Mouse (Mus musculus) forebrain, embryonic 15.5 days (tissue): ENCODE data around the gene Klf4. TPM values are rescaled to one million over a fixed set of nuclear protein-coding genes. Genes with fewer than 3 reads are reported as not detected.

Experiments
- ATAC-seq: fragments of 200-750 bp; cut with Nextera tagmentation; replicated peaks from 2 replicates; pipeline ENCODE4 v1.8.0; 2017; ENCODE audit warnings: mild to moderate bottlenecking, moderate TSS enrichment, moderate library complexity
- H3K27ac ChIP-seq: fragments of 300-500 bp; sonication (generic); replicated peaks from 2 replicates; pipeline ENCODE4 v1.5.1; 2015; ENCODE audit warnings: mild to moderate bottlenecking, inconsistent platforms
- H3K27me3 ChIP-seq: fragments of 300-500 bp; sonication (generic); 2 replicates; pipeline ENCODE4 v1.6.1; 2015; ENCODE audit warnings: inconsistent platforms
- H3K36me3 ChIP-seq: fragments of 300-500 bp; sonication (generic); 2 replicates; pipeline ENCODE4 v1.6.1; 2015; ENCODE audit warnings: mild to moderate bottlenecking, inconsistent platforms
- H3K4me1 ChIP-seq: fragments of 300-500 bp; sonication (generic); 2 replicates; pipeline ENCODE4 v1.6.1; 2015; ENCODE audit warnings: inconsistent platforms
- H3K4me2 ChIP-seq: fragments of 300-500 bp; sonication (generic); replicated peaks from 2 replicates; pipeline ENCODE4 v1.6.1; 2015; ENCODE audit warnings: mild to moderate bottlenecking, inconsistent platforms
- H3K4me3 ChIP-seq: fragments of 300-500 bp; sonication (generic); 2 replicates; pipeline ENCODE4 v1.5.1; 2015; ENCODE audit warnings: mild to moderate bottlenecking, inconsistent platforms
- H3K9ac ChIP-seq: fragments of 300-500 bp; sonication (generic); replicated peaks from 2 replicates; pipeline ENCODE4 v1.6.1; 2015; ENCODE audit warnings: mild to moderate bottlenecking, inconsistent platforms
- H3K9me3 ChIP-seq: fragments of 300-500 bp; sonication (generic); 2 replicates; pipeline ENCODE4 v1.6.1; 2016; ENCODE audit warnings: inconsistent platforms
- WGBS: fragments of 180-500 bp; shearing (Covaris S2); methylation state at CpG from one replicate; pipeline ENCODE4 v1.1.7; 2015; ENCODE audit warnings: mixed read lengths; 5-methylcytosine and 5-hydroxymethylcytosine counted together
- polyA plus RNA-seq: library from polyadenylated mRNA; unstranded; fragments of >200 nt; fragmentation: Nextera tagmentation; extraction: Ambion mirVana; gene quantifications from 2 replicates; pipeline ENCODE4 v1.2.1, GENCODE M21; 2015

Gene Klf4
- 1.6 and 1.9 TPM in 2 replicates for polyA plus RNA-seq

- Histone ChIP-seq H3K27ac (peak within 1 kb of the TSS; percentile 92), H3K4me2 (peak within 1 kb of the TSS; percentile 93), H3K4me3 (peak within 1 kb of the TSS; percentile 68), H3K36me3 (no peaks in the 10 kb centered on the region), H3K9ac (peak within 1 kb of the TSS; percentile 72), H3K27me3 (peaks cover 18% of the 10 kb centered on the region), H3K9me3 (no peaks in the 10 kb centered on the region), H3K4me1 (peaks cover 31% of the 10 kb centered on the region)
- peak; percentile 93 for ATAC-seq
- under 1% methylated on average over 87 of the region's 99 CpGs for WGBS
These were observed at the start of gene Klf4 for GRCm38 (mm10) chr4:55532407-55533195. Gene Klf4 (minus strand): TSS chr4:55532466.

GRCm38 (mm10) chr4:55571432-55571831 lies 39.2 kb upstream of the Klf4 start:
- peaks cover 8% of the 10 kb centered on the region for H3K4me1 ChIP-seq

GRCm38 (mm10) chr4:55567986-55568385 lies 35.7 kb upstream of the Klf4 start:
- no peaks in the 10 kb centered on the region for H3K36me3 ChIP-seq
- no peak overlapping the region for H3K4me2 ChIP-seq
- 27% methylated on average over 9 of the region's 9 CpGs for WGBS
- no peak overlapping the region for H3K4me3 ChIP-seq
- H3K4me1 ChIP-seq, result peaks cover 8% of the 10 kb centered on the region
- H3K27ac ChIP-seq, result no peak overlapping the region
- H3K9me3 ChIP-seq, result no peaks in the 10 kb centered on the region
- H3K9ac ChIP-seq, result no peak overlapping the region
- no peaks in the 10 kb centered on the region for H3K27me3 ChIP-seq
- no peak for ATAC-seq

More at GRCm38 (mm10) chr4:55571432-55571831, 39.2 kb upstream of the Klf4 start:
- H3K9ac ChIP-seq, result no peak overlapping the region
- H3K27ac ChIP-seq, result no peak overlapping the region
- WGBS, result 87% methylated on average over 2 of the region's 2 CpGs
- H3K27me3 ChIP-seq, result no peaks in the 10 kb centered on the region
- H3K4me3 ChIP-seq, result no peak overlapping the region
- no peaks in the 10 kb centered on the region for H3K36me3 ChIP-seq
- H3K4me2 ChIP-seq, result no peak overlapping the region
- ATAC-seq, result no peak
- H3K9me3 ChIP-seq, result no peaks in the 10 kb centered on the region

- no peak for ATAC-seq
- 57% methylated on average over 5 of the region's 5 CpGs for WGBS
- Histone ChIP-seq H3K4me2 (no peak overlapping the region), H3K4me1 (peaks cover 8% of the 10 kb centered on the region), H3K9me3 (no peaks in the 10 kb centered on the region), H3K27ac (no peak overlapping the region), H3K4me3 (no peak overlapping the region), H3K9ac (no peak overlapping the region), H3K27me3 (no peaks in the 10 kb centered on the region), H3K36me3 (no peaks in the 10 kb centered on the region)
These were observed 35.3 kb upstream of the Klf4 start for GRCm38 (mm10) chr4:55567575-55567974.

- WGBS, result 91% methylated on average over 2 of the region's 2 CpGs
- ATAC-seq, result no peak
These were observed 32.1 kb upstream of the Klf4 start for GRCm38 (mm10) chr4:55564317-55564716.

GRCm38 (mm10) chr4:55563050-55563449 lies 30.8 kb upstream of the Klf4 start:
- no peak overlapping the region for H3K9ac ChIP-seq
- H3K9me3 ChIP-seq, result no peaks in the 10 kb centered on the region
- no peak overlapping the region for H3K4me3 ChIP-seq
- no peaks in the 10 kb centered on the region for H3K36me3 ChIP-seq
- peaks cover 15% of the 10 kb centered on the region for H3K4me1 ChIP-seq
- ATAC-seq, result no peak
- H3K4me2 ChIP-seq, result no peak overlapping the region
- no peaks in the 10 kb centered on the region for H3K27me3 ChIP-seq
- 71% methylated on average over 8 of the region's 8 CpGs for WGBS
- H3K27ac ChIP-seq, result 0 out of 2 replicates have a peak overlapping the region, but pooled peaks have one; percentile 44

More at GRCm38 (mm10) chr4:55564317-55564716, 32.1 kb upstream of the Klf4 start:
- H3K9ac ChIP-seq, result no peak overlapping the region
- no peak overlapping the region for H3K4me3 ChIP-seq
- no peaks in the 10 kb centered on the region for H3K36me3 ChIP-seq
- no peak overlapping the region for H3K27ac ChIP-seq
- H3K27me3 ChIP-seq, result no peaks in the 10 kb centered on the region
- no peak overlapping the region for H3K4me2 ChIP-seq
- no peaks in the 10 kb centered on the region for H3K9me3 ChIP-seq
- H3K4me1 ChIP-seq, result peaks cover 15% of the 10 kb centered on the region

- WGBS, result 49% methylated on average over 3 of the region's 3 CpGs
- no peak for ATAC-seq
- H3K27ac ChIP-seq, result peak overlapping the region; percentile 43; the same call in 1 of the 2 replicates
These were observed 29.8 kb upstream of the Klf4 start for GRCm38 (mm10) chr4:55562062-55562461.

GRCm38 (mm10) chr4:55546869-55547268 lies 14.6 kb upstream of the Klf4 start:
- H3K27me3 ChIP-seq, result no peaks in the 10 kb centered on the region
- H3K9me3 ChIP-seq, result no peaks in the 10 kb centered on the region
- H3K4me3 ChIP-seq, result no peak overlapping the region
- 0 out of 2 replicates have a peak, but pooled peaks have one; percentile 46 for ATAC-seq
- WGBS, result 19% methylated on average over 12 of the region's 12 CpGs
- no peak overlapping the region for H3K9ac ChIP-seq
- no peaks in the 10 kb centered on the region for H3K36me3 ChIP-seq
- H3K4me2 ChIP-seq, result no peak overlapping the region
- no peak overlapping the region for H3K27ac ChIP-seq
- peaks cover 7% of the 10 kb centered on the region; the same call in 1 of the 2 replicates for H3K4me1 ChIP-seq

More at GRCm38 (mm10) chr4:55562062-55562461, 29.8 kb upstream of the Klf4 start:
- Histone ChIP-seq H3K4me3 (no peak overlapping the region), H3K27me3 (no peaks in the 10 kb centered on the region), H3K9me3 (no peaks in the 10 kb centered on the region), H3K4me2 (no peak overlapping the region), H3K36me3 (no peaks in the 10 kb centered on the region), H3K9ac (no peak overlapping the region), H3K4me1 (peaks cover 7% of the 10 kb centered on the region)

GRCm38 (mm10) chr4:55542753-55543152 lies 10.5 kb upstream of the Klf4 start:
- Histone ChIP-seq H3K9me3 (no peaks in the 10 kb centered on the region), H3K27me3 (no peaks in the 10 kb centered on the region), H3K36me3 (no peaks in the 10 kb centered on the region), H3K9ac (no peak overlapping the region), H3K4me1 (peaks cover 7% of the 10 kb centered on the region; the same call in 1 of the 2 replicates), H3K4me3 (no peak overlapping the region), H3K27ac (no peak overlapping the region), H3K4me2 (no peak overlapping the region)
- no peak for ATAC-seq
- 79% methylated on average over 2 of the region's 2 CpGs for WGBS

GRCm38 (mm10) chr4:55541654-55542053 lies 9.4 kb upstream of the Klf4 start:
- H3K36me3 ChIP-seq, result no peaks in the 10 kb centered on the region
- H3K4me2 ChIP-seq, result no peak overlapping the region
- no peak for ATAC-seq
- H3K9me3 ChIP-seq, result no peaks in the 10 kb centered on the region
- 75% methylated on average over 4 of the region's 4 CpGs for WGBS
- H3K4me3 ChIP-seq, result no peak overlapping the region
- no peak overlapping the region for H3K27ac ChIP-seq
- no peaks in the 10 kb centered on the region for H3K27me3 ChIP-seq
- no peaks in the 10 kb centered on the region for H3K4me1 ChIP-seq
- no peak overlapping the region for H3K9ac ChIP-seq

GRCm38 (mm10) chr4:55541221-55541620 lies 9.0 kb upstream of the Klf4 start:
- Histone ChIP-seq H3K9ac (no peak overlapping the region), H3K9me3 (no peaks in the 10 kb centered on the region), H3K4me2 (no peak overlapping the region), H3K27ac (no peak overlapping the region), H3K4me3 (no peak overlapping the region), H3K36me3 (no peaks in the 10 kb centered on the region), H3K27me3 (no peaks in the 10 kb centered on the region), H3K4me1 (no peaks in the 10 kb centered on the region)
- 82% methylated on average over 4 of the region's 4 CpGs for WGBS
- ATAC-seq, result no peak

GRCm38 (mm10) chr4:55535012-55535411 lies 2.7 kb upstream of the Klf4 start:
- Histone ChIP-seq H3K4me2 (no peak overlapping the region), H3K9me3 (no peaks in the 10 kb centered on the region), H3K27ac (no peak overlapping the region), H3K27me3 (peaks cover 15% of the 10 kb centered on the region), H3K4me1 (peaks cover 29% of the 10 kb centered on the region), H3K36me3 (no peaks in the 10 kb centered on the region), H3K4me3 (no peak overlapping the region), H3K9ac (no peak overlapping the region)
- ATAC-seq, result no peak
